Mouse (Mus musculus) lung, postnatal 25 days (tissue): ENCODE results near the gene Zfyve21.

Experiments
- DNase-seq: peaks from one replicate; pipeline ENCODE4 v3.0.0; 2022; ENCODE audit warnings: low spot score

Gene Zfyve21

DNA sequence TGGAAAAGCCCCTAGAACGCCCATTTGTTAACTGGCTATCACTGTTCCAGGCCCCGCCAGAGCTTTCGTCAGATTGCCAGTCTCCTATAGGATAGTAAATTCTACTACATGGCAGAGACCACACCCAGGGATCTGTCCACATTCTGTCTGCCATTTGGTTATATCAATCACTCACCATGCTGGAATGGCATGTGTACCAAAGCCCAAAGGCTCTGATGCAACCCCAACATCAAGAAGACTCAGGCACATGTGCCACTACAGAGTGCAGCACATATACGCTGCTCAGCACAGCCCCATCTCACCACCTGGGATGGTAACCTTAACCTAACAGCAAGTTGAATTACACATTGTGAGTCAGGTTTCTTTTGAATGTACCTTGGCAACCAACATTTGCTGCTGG is 32.0 kb downstream of the Zfyve21 start:
- no peak for DNase-seq

- DNase-seq: no peak
These were observed 32.8 kb downstream of the Zfyve21 start for GRCm38 (mm10) chr12:111846815-111847214.

DNA sequence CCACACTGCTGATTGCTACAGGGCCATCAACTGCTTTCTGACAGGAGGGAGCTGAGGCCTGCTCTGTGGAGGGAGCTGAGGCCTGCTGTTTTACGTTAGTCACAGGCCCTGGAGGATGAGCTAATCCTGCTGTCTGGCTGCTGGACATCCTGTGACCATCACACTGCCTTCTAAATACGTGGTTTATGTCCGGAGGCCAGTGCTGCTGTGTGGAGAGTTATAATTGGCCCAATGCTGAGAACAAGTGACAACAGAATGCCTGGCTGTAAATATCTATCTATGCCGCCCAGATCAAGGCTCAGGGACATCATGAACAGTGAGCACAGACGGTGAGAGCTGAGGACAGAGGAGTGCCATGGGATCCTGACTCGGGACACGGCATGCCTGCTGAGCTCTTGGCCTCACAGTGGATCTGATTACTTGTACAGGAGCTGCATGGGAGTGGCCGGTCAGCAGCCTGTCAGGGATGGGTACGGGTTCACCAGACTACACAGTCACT is 34.4 kb downstream of the Zfyve21 start:
- no peak for DNase-seq

- DNase-seq: no peak
These were observed 37.3 kb downstream of the Zfyve21 start for GRCm38 (mm10) chr12:111851235-111851634.

GRCm38 (mm10) chr12:111851745-111852144 is 37.8 kb downstream of the Zfyve21 start:
- no peak for DNase-seq

DNA sequence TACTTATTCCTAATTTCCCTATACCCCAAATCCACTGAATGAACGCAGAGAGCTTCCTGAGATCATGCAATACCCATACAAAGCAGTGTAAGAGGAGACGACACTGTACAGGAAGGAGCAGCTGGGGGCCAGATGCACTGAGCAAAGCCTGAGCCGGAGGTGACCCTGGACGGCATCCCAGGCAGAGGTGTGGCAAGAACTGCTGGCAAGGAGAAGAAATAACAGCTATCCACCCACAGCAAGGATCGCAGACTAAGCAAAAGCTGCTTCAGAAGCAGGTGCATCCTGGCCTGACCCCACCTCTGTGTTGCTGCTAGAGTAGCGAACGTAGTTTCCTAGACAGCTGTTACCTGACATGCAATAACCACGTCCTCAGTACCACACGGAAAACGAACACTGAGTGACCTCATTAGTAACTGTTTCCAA is 39.1 kb downstream of the Zfyve21 start:
- DNase-seq: peak; percentile 28

GRCm38 (mm10) chr12:111853546-111853945 is 39.6 kb downstream of the Zfyve21 start:
- no peak for DNase-seq

- DNase-seq: no peak
These were observed 41.5 kb downstream of the Zfyve21 start for GRCm38 (mm10) chr12:111855448-111855847.

GRCm38 (mm10) chr12:111864206-111864824 is 50.3 kb downstream of the Zfyve21 start:
- no peak for DNase-seq

GRCm38 (mm10) chr12:111869806-111870205 is 55.8 kb downstream of the Zfyve21 start:
- DNase-seq: no peak

DNA sequence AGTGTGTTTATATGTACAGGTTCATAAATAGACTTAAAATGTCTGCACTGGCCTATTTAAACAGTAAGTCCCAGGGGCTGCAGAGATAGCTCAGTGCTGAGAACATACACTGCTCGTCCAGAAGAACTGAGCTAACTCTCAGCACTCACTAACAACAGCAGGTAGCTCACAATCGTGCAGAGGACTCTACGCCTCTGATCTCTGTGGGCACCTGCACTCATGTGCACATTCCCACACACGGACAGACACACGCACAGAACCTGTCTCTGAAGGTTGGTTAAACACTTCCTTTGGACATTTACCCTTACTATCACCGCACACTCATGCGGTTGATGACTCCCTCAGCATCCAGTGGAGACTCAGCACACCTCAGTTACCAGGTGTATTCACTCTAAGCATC is 56.8 kb downstream of the Zfyve21 start:
- DNase-seq: no peak

DNA sequence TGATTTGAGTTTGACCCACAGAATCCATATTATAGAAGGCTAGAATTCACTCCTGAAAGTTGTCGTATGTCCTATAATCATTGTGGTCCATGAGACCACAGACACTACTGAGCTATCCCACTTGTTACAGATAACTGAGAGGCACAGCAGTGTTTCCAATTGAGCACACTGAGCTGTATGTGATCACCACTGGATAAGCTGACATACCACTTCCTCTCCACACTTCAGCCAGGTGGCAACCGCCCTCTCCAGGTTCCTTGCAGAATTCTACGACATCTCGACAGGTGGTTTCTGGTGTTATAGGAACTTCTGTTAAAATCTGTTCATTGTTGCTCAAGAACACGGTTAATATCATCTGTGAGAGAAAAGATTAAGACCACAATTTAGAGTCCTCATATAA is 58.1 kb downstream of the Zfyve21 start:
- no peak for DNase-seq

DNA sequence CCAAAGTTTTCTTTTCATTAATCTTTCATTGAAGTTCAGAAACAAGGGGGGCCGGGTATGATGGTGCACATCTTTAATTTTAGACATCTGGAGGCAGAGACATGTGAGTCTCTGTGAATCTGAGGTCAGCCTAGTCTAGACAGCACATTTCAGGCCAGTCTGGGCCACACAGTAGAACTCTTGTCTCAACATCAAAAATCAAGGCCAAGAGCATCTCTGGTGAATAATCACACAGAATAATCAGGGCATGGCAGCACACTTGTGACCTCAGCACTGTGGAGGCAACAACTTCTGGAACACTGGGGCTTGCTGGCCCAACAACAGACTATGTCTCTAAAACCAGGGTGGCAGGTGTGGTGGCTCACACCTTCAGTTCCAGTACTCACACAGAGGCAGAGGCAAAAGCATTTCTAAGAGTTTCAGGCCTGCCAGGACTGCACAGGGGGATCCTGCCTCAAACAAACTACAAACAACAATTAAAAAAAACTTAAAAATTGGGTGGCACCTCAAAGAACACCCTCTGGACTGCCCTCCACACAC is 60.7 kb downstream of the Zfyve21 start:
- no peak for DNase-seq

DNA sequence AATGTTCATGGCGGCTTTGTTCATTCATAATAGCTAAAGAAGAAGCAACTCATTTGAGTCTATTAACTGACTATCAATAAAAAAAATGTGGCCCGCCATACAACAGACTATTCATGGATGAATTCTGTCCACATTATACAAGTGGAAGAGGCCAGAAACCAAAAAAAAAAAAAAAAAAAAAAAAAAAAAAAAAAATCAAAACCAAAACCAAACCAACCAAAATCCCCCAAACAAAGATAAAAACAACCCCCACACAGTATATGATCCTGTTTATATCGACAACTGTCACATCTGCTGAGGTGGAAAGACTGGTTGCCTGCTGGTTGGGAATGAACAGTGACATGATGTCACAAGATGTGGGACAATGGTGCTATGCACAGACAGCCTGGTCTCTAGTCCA is 61.5 kb downstream of the Zfyve21 start:
- DNase-seq: no peak

- DNase-seq: peak; percentile 82
These were observed 64.2 kb downstream of the Zfyve21 start for GRCm38 (mm10) chr12:111878213-111878612.
